Mouse (Mus musculus) C2C12 (cell line): ENCODE results near the gene B4galnt4.

Experiments used
- CTCF ChIP-seq: IDR thresholded peaks from one replicate; pipeline ENCODE4 v1.5.1; 2011; ENCODE audit not compliant: control insufficient read depth, insufficient read depth, insufficient read length
- MYOD1 ChIP-seq: IDR thresholded peaks from one replicate; pipeline ENCODE4 v1.6.1; 2011; ENCODE audit warnings: low read depth; ENCODE audit not compliant: control insufficient read depth, insufficient read length
- USF1 ChIP-seq: IDR thresholded peaks from one replicate; pipeline ENCODE4 v1.6.1; 2011; ENCODE audit warnings: low read depth, mild to moderate bottlenecking, control low read depth, moderate library complexity

GRCm38 (mm10) chr7:141049326-141049725 is 11.6 kb upstream of the B4galnt4 start:
- TF ChIP-seq USF1, result no peak
- no peak for TF ChIP-seq CTCF
- TF ChIP-seq MYOD1, result no peak
